Mouse (Mus musculus) megakaryocyte, embryonic 14.5 days (primary cell): Measurements from ENCODE around the gene Pdcd6ip. TPM values are rescaled to one million over a fixed set of nuclear protein-coding genes. Genes with fewer than 3 reads are reported as not detected.
"Not testable (repeated sequence)": the region's sequence is repeated elsewhere in the genome, so short reads cannot be mapped to it uniquely, and the experiment has no call there.

Source experiments
- H3K27me3 ChIP-seq: replicated peaks from 2 replicates; pipeline ENCODE3; 2012; ENCODE audit warnings: inconsistent platforms
- H3K36me3 ChIP-seq: replicated peaks from 2 replicates; pipeline ENCODE3; 2012; ENCODE audit warnings: low read length, inconsistent platforms, mixed read lengths
- H3K4me1 ChIP-seq: 2 replicates; pipeline ENCODE4 v1.6.1; 2012; ENCODE audit warnings: inconsistent platforms
- H3K4me3 ChIP-seq: replicated peaks from 2 replicates; pipeline ENCODE3; 2012; ENCODE audit warnings: moderate library complexity, mild to moderate bottlenecking, inconsistent platforms
- H3K9me3 ChIP-seq: 2 replicates; pipeline ENCODE4 v1.6.1; 2012; ENCODE audit warnings: inconsistent platforms
- FLI1 ChIP-seq: IDR thresholded peaks from 2 replicates; pipeline ENCODE4 v1.6.1; 2012; ENCODE audit warnings: low read length, inconsistent platforms, mixed read lengths
- GATA1 ChIP-seq: IDR thresholded peaks from 3 replicates; pipeline ENCODE4 v1.6.1; 2012; ENCODE audit warnings: mixed read lengths, low read length, inconsistent platforms, borderline replicate concordance
- polyA plus RNA-seq: library from polyadenylated mRNA; stranded (reverse); fragments of >175 nt; gene quantifications from 2 replicates; pipeline ENCODE4 v1.2.3, GENCODE M21; 2012; ENCODE audit warnings: low replicate concordance; ENCODE audit not compliant: insufficient read depth

The Pdcd6ip gene
- polyA plus RNA-seq, 1 experiment, result 335 TPM

- no peaks in the 10 kb centered on the region for H3K9me3 ChIP-seq
- no peaks in the 10 kb centered on the region for H3K27me3 ChIP-seq
- TF ChIP-seq GATA1 (no peak), FLI1 (no peak)
- H3K4me3 ChIP-seq, result no peak overlapping the region
- peaks cover 12% of the 10 kb centered on the region for H3K4me1 ChIP-seq
- H3K36me3 ChIP-seq, result peaks cover 52% of the 10 kb centered on the region
Observed at GRCm38 (mm10) chr9:113650787-113651186, 57.3 kb downstream of the Pdcd6ip start.

- H3K9me3 ChIP-seq, H3K4me3 ChIP-seq, H3K27me3 ChIP-seq: not testable (repeated sequence)
- peaks cover 15% of the 10 kb centered on the region for H3K4me1 ChIP-seq
- peaks cover 36% of the 10 kb centered on the region for H3K36me3 ChIP-seq
Observed at GRCm38 (mm10) chr9:113649211-113649610, 58.8 kb downstream of the Pdcd6ip start.

DNA sequence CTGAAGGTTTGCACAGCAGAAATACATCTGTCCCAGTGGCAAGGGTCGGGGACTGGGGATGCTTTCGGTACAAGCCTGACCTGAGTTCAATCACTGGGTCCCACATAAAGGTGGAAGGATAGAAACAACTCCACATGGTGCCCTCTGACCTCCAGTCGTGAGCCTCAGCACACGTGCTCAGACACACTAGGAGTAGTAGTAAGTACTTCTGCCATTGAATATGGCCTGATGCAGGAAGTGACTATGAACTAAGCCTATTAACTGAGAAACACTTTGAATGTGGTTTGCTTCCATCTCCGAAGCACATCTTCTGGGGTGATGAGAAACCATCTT, 62.3 kb downstream of the Pdcd6ip start:
- TF ChIP-seq FLI1 (no peak), GATA1 (no peak)

DNA sequence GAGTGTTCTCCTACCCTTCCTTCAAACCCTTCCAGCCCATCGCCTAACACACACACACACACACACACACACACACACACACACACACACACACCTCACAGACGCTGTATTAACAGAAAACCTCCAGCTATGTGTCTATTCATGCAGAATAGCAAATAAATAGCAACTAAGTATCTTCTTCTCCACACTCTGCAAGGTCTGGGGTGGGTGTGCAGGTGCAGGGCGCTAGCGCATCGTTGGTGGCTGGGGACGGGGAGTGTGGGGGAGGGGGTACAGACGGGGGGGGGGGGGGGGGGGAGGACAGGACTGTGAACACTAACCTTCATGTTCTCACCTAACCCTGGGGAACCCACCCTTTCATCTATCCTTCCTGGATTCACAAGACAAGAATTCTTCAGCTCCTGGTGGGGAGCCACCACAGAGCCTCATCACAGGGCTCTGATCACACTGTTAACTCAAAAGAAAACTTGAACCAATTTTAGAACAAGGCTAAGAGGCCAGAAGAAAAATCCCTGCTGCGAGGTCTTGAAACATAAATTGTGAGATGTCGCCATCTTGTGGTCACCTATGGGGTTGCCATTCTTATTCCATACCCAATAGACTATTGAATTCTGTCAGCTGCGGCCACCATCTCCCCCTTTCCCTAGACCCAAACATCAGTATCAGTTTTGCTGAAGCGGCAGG, 62.8 kb downstream of the Pdcd6ip start:
- TF ChIP-seq FLI1 (no peak), GATA1 (no peak)
- peaks cover under 1% of the 10 kb centered on the region for H3K36me3 ChIP-seq

More for the DNA sequence above, 62.3 kb downstream of the Pdcd6ip start:
- Histone ChIP-seq H3K36me3 (peaks cover 5% of the 10 kb centered on the region), H3K4me3 (no peak overlapping the region), H3K27me3 (no peaks in the 10 kb centered on the region), H3K4me1 (peaks cover 11% of the 10 kb centered on the region), H3K9me3 (peaks cover 13% of the 10 kb centered on the region)

GRCm38 (mm10) chr9:113644701-113645100, 63.4 kb downstream of the Pdcd6ip start:
- Histone ChIP-seq H3K36me3 (no peaks in the 10 kb centered on the region), H3K4me1 (peaks cover 11% of the 10 kb centered on the region), H3K27me3 (peaks cover 2% of the 10 kb centered on the region), H3K4me3 (no peak overlapping the region), H3K9me3 (peaks cover 14% of the 10 kb centered on the region)
- no peak for TF ChIP-seq FLI1
- no peak for TF ChIP-seq GATA1

More for the DNA sequence above, 62.8 kb downstream of the Pdcd6ip start:
- Histone ChIP-seq H3K4me1 (peaks cover 11% of the 10 kb centered on the region), H3K27me3 (no peaks in the 10 kb centered on the region), H3K9me3 (peaks cover 14% of the 10 kb centered on the region), H3K4me3 (no peak overlapping the region)

GRCm38 (mm10) chr9:113644076-113644475, 64.0 kb downstream of the Pdcd6ip start:
- no peaks in the 10 kb centered on the region for H3K36me3 ChIP-seq
- TF ChIP-seq GATA1 (no peak), FLI1 (no peak)
- H3K4me1 ChIP-seq, result peaks cover 11% of the 10 kb centered on the region
- peaks cover 2% of the 10 kb centered on the region for H3K27me3 ChIP-seq
- H3K9me3 ChIP-seq, result peaks cover 14% of the 10 kb centered on the region
- no peak overlapping the region for H3K4me3 ChIP-seq

GRCm38 (mm10) chr9:113643669-113644068, 64.4 kb downstream of the Pdcd6ip start:
- TF ChIP-seq GATA1 (no peak), FLI1 (no peak)
- Histone ChIP-seq H3K27me3 (peaks cover 2% of the 10 kb centered on the region), H3K36me3 (no peaks in the 10 kb centered on the region), H3K4me1 (peaks cover 11% of the 10 kb centered on the region), H3K4me3 (no peak overlapping the region), H3K9me3 (peaks cover 14% of the 10 kb centered on the region)

GRCm38 (mm10) chr9:113634986-113635385, 73.1 kb downstream of the Pdcd6ip start:
- H3K9me3 ChIP-seq, result peaks cover 15% of the 10 kb centered on the region
- no peaks in the 10 kb centered on the region for H3K36me3 ChIP-seq
- H3K4me1 ChIP-seq, result no peaks in the 10 kb centered on the region
- TF ChIP-seq FLI1 (no peak), GATA1 (no peak)
- H3K4me3 ChIP-seq, result no peak overlapping the region
- H3K27me3 ChIP-seq, result peaks cover 8% of the 10 kb centered on the region

GRCm38 (mm10) chr9:113633168-113633744, 74.8 kb downstream of the Pdcd6ip start:
- no peaks in the 10 kb centered on the region for H3K36me3 ChIP-seq
- H3K4me1 ChIP-seq, result no peaks in the 10 kb centered on the region
- no peak overlapping the region for H3K4me3 ChIP-seq
- H3K9me3 ChIP-seq, result peaks cover 19% of the 10 kb centered on the region
- peaks cover 8% of the 10 kb centered on the region for H3K27me3 ChIP-seq
- no peak for TF ChIP-seq FLI1
- no peak for TF ChIP-seq GATA1

- no peak overlapping the region for H3K4me3 ChIP-seq
- H3K36me3 ChIP-seq, result no peaks in the 10 kb centered on the region
- peaks cover 17% of the 10 kb centered on the region for H3K9me3 ChIP-seq
- H3K27me3 ChIP-seq, result peaks cover 8% of the 10 kb centered on the region
- TF ChIP-seq FLI1 (no peak), GATA1 (no peak)
- H3K4me1 ChIP-seq, result no peaks in the 10 kb centered on the region
Observed at GRCm38 (mm10) chr9:113632350-113633043, 75.6 kb downstream of the Pdcd6ip start.
